Mouse (Mus musculus) retina, embryonic 14.5 days (tissue): Measurements from ENCODE around the gene Fsd1l.
A peak's percentile ranks its signal among the peaks of the same experiment; 100 is the strongest.

Experiments used
- DNase-seq: peaks from one replicate; pipeline ENCODE4 v3.0.0-alpha.2; 2015; ENCODE audit warnings: low spot score

Gene Fsd1l

DNA sequence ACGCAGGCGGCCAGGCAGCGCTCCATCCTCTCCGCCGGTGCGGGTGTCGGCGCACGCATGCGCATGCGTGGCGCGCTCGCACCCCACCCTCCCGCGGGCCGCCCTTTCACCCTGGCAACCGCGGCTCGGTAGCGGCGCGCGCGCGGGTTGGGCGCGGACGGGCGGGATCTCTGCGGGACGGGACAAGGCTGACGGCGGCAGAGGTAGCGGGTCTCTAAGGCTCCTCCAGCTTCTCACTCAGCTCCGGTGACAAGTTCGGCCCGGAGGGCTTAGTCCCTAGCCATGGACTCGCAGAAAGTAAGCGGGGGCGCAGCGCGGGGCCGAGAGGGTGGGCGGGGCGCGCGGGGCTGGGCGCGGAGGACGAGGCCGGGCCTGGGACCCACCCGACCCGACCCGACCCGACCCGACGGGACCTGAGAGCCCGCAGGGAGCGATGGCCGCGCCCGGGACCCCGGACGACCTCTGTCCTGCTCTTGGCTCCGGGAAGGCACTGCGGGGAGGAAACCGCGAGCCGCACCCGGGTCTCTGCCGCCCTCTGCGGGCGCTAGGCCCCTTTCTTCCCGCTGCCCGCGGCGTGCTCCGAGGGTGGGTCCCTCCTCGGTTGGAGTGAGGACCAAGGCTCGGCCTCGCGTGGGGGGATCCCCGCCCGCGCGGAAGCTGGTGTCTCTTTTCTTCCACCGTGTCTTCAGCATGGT is at the start of gene Fsd1l:
Fsd1l (plus strand) TSS at position 156 of the 695 bp plus-strand sequence.
- DNase-seq = peak; percentile 84

DNA sequence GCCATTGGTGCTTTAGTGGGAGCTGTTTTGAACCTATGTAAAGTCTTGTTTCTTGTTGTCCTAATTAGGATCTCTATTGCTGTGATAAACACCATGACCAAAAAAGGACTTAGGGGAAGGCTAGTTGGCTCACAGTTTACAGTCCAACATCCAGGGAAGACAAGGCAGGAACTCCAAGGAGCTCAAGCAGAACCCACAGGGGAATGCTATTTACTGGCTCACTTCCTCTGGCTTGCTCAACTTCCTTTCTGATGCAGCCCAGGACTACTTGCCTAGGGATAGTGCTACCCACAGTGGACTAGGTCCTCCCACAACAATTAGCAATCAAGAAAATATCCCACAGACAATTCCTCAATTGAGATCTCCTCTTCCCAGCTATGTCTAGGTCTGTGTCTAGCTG is 43.6 kb upstream of the Fsd1l start:
- no peak for DNase-seq

DNA sequence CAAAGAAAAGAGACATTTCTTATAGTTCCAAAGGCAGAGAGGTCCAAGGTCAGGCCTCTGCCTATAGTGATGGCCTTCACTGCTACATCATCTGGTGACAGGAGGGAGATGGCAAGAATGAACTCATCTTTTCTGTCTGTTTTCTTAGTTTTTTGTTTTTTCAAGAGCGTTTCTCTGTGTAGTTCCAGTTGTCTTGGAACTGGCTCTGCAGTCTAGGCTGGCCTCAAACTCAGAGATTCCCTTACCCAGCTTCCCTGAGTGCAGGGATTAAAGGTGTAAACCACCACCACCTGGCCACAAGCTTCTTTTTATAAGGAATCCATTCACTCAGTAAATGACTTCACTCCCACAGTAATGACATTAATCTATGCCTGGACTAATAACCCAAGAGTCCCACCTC is 42.3 kb upstream of the Fsd1l start:
- no peak for DNase-seq

DNA sequence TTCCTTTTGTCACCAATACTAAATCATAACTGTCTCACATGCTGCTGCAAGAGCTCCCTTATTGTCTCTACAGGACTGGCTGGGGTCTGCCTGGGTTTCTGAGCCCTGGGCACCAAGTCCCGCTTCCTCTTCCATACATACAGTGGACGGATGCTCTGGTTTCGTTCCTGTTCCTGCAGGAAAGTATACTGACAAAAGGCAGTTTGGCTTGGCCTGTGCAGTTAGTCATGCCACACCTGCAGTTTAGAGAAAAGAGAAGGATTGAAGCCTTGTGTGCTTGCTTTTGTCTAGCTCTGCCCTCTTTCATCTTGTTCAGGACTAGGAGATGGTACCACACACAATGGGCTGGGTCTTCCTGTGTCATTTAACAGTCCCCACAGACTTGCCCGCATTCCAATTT is 41.8 kb upstream of the Fsd1l start:
- DNase-seq = no peak

DNA sequence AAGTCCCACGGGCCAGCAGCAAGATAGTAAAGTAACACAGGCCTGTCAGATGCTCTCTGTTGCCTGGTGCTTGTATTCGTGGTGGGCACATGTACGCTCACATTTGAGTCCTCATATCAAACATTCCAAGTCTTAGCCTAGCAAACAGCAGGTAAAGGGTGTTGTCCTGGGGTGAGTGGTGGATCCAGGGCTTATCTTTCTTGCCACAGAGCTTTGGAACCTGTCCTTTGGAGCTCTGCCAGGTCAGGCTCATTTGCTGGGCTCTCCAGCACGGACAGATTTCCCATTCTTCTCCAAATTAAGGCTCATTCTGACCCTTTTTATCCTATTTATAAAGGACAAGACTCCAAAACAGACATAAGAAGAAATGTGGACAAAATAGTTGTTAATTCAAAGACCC is 41.1 kb upstream of the Fsd1l start:
- no peak for DNase-seq

DNA sequence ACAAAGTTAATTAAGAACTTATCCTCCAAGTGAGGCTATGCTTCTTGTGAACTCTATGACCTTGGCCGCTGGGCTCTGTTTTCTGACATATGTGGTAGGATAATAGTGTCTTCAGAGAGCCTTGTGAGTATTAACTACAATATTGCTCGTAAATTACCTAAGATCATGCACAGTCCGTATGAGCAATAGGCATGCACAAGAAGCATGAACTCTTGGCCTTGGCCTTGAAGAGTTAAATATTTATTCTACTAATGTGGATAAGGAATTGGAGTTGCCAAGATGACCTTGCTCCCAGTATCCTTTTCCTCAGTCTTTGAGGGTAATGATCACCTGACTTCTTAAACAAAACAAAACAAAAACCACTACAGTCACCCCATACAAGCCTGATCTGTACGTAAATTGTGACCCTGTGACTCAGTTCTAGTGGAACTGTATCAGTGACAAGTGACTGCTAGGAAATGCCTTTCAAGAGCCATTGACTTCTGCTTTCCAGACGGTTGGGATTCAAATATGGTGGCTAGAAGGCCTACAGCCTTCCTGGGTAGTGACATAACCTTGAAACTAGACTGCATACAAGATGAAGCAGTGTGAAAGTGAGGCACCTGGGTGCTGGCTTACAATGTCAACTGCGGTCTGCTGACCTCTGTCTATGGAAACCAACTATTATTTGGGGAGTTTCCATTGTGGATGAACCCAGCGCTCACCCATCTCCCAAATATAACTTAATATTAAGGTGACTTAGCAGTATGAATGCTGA is 40.4 kb upstream of the Fsd1l start:
- DNase-seq = no peak

DNA sequence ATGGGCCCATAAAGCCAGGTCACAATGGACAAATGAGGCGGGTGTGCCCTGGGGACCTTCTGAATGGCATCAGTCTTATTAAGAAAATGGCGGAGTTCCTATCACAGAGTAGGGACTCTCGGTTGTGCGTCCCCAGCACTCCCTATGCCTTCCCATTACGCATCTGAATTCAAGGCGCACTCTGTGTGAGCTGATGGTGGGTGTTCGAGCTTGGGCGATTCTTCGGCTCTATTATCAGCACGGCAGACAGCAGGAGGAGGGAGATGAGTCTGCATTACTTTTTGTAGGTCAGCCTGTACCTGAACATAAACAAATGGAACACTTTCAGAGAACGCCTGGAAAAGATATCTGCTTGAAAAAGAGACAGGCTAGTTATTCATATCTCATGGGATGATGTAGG is 39.7 kb upstream of the Fsd1l start:
- DNase-seq = no peak

DNA sequence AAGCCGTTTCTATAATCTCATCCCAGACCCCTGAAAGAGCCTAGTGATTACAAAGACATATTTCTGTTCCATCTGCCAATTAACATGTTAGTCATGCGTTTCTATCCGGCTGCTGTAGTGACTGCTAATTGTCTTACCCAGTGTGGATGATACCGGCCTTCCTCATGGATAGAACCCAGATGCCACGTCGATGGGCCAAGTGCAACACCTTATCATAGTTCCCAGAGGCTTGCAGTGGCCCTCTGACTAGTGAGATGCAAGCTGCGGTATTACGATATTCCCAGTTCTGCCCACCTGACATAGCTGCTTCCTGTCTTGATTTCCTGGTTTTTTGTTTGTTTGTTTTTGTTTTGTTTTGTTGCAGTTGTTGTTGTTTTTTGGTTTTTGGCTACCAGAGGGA is 39.3 kb upstream of the Fsd1l start:
- no peak for DNase-seq

DNA sequence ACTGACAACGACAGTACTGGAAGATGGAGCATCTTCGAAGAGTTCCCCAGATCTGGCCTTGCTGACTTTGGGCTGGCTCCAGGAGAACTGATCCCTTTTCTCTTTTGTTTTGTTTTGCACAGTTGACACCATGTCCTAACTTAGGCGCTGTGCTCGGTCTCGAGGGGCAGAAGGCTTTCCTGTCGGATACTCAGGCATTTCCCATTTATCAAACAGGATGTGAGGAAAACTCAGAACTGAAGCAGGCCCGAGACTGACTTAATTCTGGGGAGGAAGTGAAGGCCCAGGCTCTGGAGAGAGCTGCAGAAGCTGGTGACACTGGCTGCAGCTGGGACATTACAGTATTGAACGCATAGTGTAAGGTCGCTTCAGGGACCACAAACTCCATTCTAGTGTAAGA is 38.9 kb upstream of the Fsd1l start:
- no peak for DNase-seq

DNA sequence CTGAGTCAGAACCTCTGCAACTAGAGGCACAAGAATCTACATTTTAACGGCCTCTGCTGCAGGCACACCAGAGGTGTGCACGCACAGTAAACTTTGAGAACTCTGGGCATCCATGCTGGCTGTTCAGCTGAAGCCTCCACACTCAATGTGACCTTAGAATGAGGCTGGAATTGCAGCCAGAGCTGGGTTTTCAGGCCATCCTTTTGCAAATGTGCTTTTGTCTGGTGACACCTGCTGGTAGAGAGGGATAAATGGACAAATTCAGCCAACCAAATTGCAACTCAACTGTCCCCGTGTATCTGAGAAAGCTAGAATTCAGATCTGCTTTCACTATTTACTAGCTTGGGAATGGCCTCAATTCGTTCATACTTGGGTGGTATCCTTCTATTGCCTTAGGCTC is 37.1 kb upstream of the Fsd1l start:
- DNase-seq = peak; percentile 78

DNA sequence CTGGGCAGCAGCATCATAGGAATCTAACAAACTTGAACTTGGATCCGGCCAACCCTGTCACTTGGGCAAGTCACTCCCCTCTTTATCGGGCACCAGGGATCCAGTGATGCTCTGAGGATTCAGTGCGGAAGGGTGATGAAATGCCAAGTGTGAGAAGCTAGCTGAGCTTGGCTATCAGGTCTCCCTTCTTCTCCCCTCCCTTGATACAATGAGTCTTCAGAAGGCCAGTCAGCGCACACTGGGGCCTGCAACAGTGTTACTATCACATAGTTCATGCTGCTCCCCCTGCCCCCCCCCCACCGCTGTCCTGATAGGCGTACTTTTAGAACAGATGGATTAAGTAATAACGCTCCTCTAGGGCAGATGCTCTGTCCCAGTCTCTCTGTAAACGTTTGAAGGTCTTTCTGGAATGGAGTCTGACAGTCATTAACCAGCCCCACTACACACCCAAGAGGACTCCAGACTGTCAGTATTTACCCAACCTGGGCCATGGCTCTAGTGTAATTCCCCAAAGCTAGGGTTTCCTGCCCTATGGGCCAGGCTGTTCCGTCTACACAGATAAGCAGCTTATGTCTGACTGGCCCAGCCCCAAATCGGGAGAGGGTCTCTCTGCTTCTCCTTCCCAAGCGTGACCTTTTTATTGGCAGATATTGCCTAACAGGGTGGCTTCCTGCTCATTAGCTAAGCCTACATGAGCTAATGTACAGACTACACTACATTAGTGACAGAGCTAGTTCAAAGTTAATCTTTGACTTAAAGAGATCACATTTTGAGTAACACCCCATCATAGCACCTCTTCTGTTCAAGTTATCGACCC is 35.8 kb upstream of the Fsd1l start:
- DNase-seq = no peak

DNA sequence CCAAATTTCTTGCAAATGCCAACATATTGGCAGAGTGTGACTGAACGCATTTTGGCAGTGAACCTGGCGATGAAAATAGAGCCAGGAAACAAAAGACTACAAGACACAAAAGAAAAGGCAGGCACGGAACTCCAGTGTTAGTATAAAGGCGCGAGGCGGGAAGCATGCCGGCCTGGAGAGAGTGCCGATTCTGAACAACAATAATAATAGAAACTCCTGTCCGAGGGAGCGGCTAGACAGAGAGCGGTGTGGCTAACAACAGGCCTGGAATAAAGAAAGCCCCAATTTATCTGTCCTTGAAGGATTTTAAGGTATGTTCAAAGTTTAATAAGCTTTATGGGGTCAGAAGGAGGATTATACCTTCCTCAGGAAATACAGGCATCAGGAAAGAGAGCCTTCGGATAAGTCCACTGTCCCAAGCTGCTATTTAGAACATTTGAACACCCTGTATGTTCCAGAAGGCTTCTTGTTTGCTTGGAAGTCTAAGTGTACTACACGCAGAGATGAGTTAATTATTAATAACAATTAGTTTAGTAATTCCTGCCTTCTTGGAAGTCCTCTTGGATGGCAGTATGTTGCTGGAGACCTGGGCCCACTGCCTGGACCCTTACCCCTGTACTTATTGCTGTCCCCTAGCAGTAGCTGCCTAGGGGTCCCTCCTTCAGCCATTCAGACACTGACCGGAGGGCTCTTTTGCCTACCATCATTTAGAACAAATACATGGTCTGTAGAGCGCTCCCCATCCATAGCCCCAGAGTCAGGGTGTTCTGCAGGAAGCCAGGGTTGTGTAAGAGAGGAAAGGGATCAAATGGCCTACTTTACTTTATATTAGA is 35.0 kb upstream of the Fsd1l start:
- DNase-seq = no peak

DNA sequence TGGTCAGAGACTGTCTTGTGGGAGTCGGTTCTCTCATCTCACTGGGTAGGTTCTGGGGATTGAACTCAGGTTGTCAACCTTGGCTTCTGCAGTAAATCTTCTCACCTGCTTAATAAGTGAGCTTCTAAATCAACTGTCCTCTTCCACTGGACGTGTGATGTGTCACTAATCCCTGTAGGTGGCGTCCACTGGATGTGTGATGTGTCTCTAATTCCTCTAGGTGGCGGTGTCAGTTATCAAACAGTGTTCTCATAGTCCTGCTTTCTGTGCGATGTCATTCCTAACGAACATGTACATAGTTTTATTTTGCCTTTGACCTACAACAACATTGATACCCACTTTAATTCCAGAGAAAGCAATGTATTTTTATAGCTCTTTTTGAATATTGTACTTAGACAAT is 30.8 kb upstream of the Fsd1l start:
- peak; percentile 57 for DNase-seq

DNA sequence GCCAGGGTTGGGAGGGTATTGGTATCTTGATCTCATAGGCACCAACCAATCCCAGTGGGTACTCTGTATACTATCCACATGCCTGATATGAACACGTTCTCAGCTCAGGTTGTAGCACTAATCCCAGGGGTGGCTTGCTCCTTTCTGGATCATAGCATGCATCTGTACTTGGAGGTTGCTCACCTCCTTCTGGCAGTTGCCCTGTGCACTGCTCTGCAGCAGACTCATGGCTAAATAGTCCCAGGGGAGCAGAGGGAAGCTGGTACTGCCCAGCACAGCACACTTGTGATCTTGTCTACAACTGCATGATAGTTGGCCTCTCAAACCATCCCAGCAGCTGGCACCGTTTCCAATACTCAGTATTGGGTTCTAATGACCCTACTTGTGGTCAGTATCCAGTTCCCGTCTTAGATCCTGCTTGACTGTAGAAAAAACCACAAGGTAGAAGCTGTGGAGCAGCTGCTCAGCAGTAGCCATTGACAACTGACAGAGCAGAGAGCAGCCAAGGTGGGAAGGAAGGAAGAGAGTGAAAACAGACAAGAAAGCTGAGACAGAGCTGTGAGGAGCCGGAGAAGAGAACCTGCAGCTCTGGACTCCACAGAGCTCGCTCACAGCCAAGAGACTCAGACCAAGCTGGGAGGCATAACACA is 16.6 kb upstream of the Fsd1l start:
- no peak for DNase-seq

DNA sequence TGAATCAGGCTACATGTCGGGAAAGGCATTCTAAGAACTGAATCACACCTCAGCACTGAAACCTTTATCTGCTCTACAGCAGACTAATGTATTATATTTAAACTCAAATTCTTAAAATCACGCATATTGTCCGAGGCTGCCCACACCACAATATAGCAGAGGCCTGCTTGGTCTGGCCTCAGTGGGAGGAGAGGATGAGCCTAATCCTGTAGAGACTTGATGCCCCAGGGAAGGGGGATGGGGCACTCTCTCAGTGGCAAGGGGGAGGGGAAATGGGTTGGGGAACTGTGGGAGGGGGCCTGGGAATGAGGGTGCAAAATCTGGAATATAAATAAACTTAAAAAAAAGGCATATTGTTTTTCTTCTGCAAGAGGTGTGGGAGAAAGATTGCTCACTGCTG is 13.3 kb upstream of the Fsd1l start:
- DNase-seq = no peak

DNA sequence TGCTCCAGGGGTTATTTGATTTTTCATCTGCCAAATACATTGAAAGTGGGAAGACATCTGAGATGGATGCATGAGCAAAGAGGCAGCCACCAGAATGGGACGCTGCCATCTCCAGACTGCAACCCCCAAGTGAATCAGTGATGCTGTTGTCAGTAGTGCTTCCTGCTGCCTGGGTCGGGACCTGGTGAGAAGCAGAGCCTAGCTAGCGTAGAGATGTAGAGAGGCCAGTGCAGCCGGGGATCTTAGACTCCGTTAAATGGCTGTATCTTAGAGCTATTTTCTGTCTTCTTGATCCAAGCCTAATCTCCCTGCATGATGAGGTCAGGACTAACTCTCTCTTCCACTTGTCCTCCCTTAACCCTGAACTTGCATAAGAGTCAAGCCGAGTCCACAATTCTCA is 11.2 kb upstream of the Fsd1l start:
- DNase-seq = no peak

DNA sequence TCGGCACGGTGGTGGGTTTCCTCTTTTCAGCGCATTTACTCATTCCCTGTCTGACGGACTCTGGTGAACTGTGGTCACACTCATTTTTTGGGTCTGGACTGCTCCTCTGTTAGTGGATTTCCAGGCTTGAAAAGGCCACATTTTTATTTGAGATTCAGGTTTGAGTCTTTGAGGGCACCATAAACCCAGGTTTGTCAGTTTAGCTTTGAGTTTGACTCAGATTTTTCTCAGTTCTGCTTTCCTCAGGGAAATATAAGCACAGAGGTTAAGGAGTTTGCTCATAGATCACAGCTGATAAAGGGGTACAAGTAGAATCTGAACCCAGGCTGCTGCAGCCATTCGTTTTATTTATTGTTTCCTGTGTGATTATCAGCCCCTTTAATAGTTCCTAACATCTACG is 10.2 kb upstream of the Fsd1l start:
- no peak for DNase-seq

DNA sequence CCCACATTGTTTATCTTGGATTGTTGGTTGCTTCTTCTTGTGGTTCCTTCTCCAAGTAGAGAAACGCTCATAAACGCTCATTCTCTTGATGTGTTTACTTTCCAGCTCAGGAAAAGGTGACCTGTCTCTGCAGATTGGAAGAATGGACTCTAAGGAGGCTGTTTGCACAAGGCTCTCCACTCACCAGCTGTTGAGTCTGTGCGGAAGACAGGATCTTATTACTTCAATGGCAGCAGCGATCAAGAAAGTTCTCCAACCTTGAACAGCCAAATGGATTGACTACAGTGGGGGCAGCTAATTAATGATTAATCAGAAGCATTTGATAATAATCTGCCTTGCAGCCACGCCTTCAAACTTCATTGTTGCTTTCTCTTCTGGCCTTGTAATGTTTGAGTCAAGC is 9.8 kb upstream of the Fsd1l start:
- no peak for DNase-seq

DNA sequence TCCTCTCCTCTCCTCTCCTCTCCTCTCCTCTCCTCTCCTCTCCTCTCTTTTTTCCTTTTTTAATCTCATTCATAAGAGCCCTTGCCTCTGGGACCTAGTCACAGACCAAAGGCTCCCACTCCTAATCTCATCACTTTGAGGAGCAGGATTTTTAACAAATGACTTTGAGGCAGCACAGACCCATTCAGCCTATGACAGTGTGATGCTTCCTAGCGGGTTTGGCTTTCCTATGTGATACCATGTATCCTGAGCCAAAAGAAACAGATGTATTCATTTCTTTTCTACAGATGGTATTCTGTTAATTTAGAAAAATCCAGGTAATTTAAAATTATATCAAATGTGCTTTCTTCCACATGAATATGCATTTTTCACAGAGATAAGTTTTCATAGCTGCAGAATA is 7.6 kb upstream of the Fsd1l start:
- DNase-seq = no peak

DNA sequence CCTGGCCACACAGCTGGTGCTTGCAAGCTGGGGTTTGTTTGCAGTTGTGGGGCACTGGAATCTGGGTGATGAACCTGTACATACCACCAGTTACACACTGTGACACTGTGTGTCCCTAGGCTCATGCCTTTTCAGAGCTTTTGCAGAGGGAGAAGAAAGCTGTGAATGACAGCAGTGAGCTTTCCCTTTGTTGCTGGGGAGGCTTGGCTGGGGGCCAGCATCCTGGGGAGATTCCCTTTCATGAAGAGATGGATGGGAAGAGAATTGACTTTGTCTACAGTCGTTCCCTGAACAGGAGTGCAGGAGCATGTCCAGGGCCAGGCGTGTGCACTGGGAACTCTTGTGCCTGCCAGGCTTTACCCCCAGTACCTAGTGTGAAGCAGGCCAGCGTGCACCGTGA is 6.5 kb upstream of the Fsd1l start:
- DNase-seq = no peak

DNA sequence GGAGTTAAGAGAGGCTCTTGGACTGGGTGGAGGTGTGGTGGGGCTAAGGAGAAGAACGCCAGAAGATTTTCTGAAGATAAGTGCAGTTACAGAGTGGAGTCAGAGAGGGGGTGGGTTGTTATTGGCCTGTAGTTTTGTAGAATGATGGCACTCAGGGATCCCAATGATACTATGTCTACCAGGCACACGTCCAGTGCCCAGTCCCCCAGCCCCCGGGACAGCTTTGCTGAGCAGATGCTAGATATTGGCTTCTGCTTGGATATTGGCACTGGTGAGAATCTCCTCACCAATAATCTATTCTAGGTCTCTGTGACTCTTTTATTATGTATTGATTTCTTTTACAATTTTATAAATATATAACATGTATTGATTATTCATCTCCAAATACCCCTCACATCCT is 6.0 kb upstream of the Fsd1l start:
- DNase-seq = no peak

DNA sequence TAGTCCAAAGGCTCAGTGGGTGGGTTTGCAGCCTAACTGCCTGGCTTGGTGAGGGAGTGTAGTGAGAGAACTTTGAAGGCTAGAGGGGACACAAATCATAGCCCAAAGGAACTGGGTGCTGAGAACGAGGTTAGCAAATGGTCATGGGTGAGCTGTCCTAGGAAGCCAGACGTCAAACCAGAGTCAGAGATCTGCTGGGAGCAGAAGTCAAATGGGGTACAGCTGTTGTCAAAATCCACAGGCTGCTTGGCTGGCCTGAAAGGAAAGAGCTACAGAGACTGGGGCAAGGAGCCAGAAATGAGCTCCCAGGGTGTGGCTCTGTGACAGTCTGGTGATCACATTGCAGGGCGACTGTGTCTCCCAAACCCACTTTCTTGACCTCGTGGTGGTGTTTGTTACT is 2.3 kb upstream of the Fsd1l start:
- no peak for DNase-seq
